Mouse (Mus musculus) forebrain, embryonic 12.5 days (tissue): ENCODE data around the gene Lasp1. TPM values are rescaled to one million over a fixed set of nuclear protein-coding genes. Genes with fewer than 3 reads are reported as not detected.
A peak's percentile ranks its signal among the peaks of the same experiment; 100 is the strongest.

Experiments
- ATAC-seq: fragments of 200-750 bp; cut with Nextera tagmentation; 2 replicates; pipeline ENCODE4 v1.8.0; 2017; ENCODE audit warnings: moderate TSS enrichment; ENCODE audit not compliant: low FRiP score
- H3K27ac ChIP-seq: fragments of 300-500 bp; sonication (generic); 2 replicates; pipeline ENCODE4 v1.5.1; 2016; ENCODE audit warnings: mild to moderate bottlenecking
- H3K27me3 ChIP-seq: fragments of 300-500 bp; sonication (generic); 2 replicates; pipeline ENCODE4 v1.6.1; 2016; ENCODE audit warnings: mild to moderate bottlenecking
- H3K36me3 ChIP-seq: fragments of 300-500 bp; sonication (generic); replicated peaks from 2 replicates; pipeline ENCODE4 v1.6.1; 2016; ENCODE audit warnings: mild to moderate bottlenecking
- H3K4me1 ChIP-seq: fragments of 300-500 bp; sonication (generic); 2 replicates; pipeline ENCODE4 v1.6.1; 2016
- H3K4me2 ChIP-seq: fragments of 300-500 bp; sonication (generic); 2 replicates; pipeline ENCODE4 v1.6.1; 2016; ENCODE audit warnings: mild to moderate bottlenecking, moderate library complexity
- H3K4me3 ChIP-seq: fragments of 300-500 bp; sonication (generic); replicated peaks from 2 replicates; pipeline ENCODE4 v1.5.1; 2016; ENCODE audit warnings: mild to moderate bottlenecking
- H3K9ac ChIP-seq: fragments of 300-500 bp; sonication (generic); 2 replicates; pipeline ENCODE4 v1.6.1; 2016; ENCODE audit warnings: mild to moderate bottlenecking
- H3K9me3 ChIP-seq: fragments of 300-500 bp; sonication (generic); 2 replicates; pipeline ENCODE4 v1.6.1; 2016
- WGBS: fragments of 180-500 bp; shearing (Covaris S2); methylation state at CpG from one replicate; pipeline ENCODE4 v1.1.7; 2016; 5-methylcytosine and 5-hydroxymethylcytosine counted together
- polyA plus RNA-seq: library from polyadenylated mRNA; unstranded; fragments of >200 nt; fragmentation: Nextera tagmentation; extraction: Ambion mirVana; gene quantifications from 2 replicates; pipeline ENCODE4 v1.2.1, GENCODE M21; 2016

Gene Lasp1
- polyA plus RNA-seq, 1 experiment from 2014 or later = 103 TPM

DNA sequence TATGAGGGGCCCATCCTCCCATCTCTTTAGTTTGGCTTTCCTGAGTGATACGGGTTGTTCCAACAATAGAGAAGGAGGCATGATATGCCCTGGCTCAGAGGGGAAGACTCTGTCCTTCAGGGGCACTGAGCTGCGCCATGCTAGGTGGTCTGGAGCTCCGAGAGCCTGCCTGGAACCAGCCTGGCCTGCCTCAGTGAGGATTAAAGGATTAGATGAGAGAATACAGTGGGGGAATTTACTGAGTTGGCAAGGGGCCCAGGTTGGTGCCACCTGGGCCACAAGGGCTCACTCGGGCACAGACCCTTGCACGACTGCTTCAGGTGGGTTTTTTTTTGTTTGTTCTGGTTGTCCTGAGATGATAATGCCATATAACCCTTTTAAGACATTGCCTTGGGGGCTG, 17.4 kb downstream of the Lasp1 start:
- Histone ChIP-seq H3K9ac (no peak overlapping the region), H3K27me3 (no peaks in the 10 kb centered on the region), H3K4me2 (no peak overlapping the region), H3K4me1 (peaks cover 84% of the 10 kb centered on the region), H3K9me3 (no peaks in the 10 kb centered on the region), H3K36me3 (peaks cover 31% of the 10 kb centered on the region), H3K4me3 (no peak overlapping the region), H3K27ac (peak overlapping the region; percentile 27; the same call in 1 of the 2 replicates)
- 49% methylated on average over 5 of the region's 5 CpGs for WGBS
- no peak for ATAC-seq

GRCm38 (mm10) chr11:97816916-97817315, 18.1 kb downstream of the Lasp1 start:
- peak overlapping the region; percentile 51; the same call in 1 of the 2 replicates for H3K27ac ChIP-seq
- ATAC-seq = no peak
- peaks cover 35% of the 10 kb centered on the region for H3K36me3 ChIP-seq
- H3K27me3 ChIP-seq = no peaks in the 10 kb centered on the region
- no peak overlapping the region for H3K4me3 ChIP-seq
- 65% methylated on average over 9 of the region's 9 CpGs for WGBS
- peaks cover 76% of the 10 kb centered on the region for H3K4me1 ChIP-seq
- H3K9ac ChIP-seq = no peak overlapping the region
- no peaks in the 10 kb centered on the region for H3K9me3 ChIP-seq
- H3K4me2 ChIP-seq = no peak overlapping the region

GRCm38 (mm10) chr11:97817379-97817778, 18.6 kb downstream of the Lasp1 start:
- H3K4me3 ChIP-seq = no peak overlapping the region
- H3K4me1 ChIP-seq = peaks cover 72% of the 10 kb centered on the region
- no peak overlapping the region for H3K9ac ChIP-seq
- no peaks in the 10 kb centered on the region for H3K9me3 ChIP-seq
- no peaks in the 10 kb centered on the region for H3K27me3 ChIP-seq
- no peak overlapping the region; the same call in 1 of the 2 replicates for H3K27ac ChIP-seq
- no peak overlapping the region for H3K4me2 ChIP-seq
- H3K36me3 ChIP-seq = peaks cover 35% of the 10 kb centered on the region
- no peak for ATAC-seq
- WGBS = 49% methylated on average over 5 of the region's 5 CpGs

DNA sequence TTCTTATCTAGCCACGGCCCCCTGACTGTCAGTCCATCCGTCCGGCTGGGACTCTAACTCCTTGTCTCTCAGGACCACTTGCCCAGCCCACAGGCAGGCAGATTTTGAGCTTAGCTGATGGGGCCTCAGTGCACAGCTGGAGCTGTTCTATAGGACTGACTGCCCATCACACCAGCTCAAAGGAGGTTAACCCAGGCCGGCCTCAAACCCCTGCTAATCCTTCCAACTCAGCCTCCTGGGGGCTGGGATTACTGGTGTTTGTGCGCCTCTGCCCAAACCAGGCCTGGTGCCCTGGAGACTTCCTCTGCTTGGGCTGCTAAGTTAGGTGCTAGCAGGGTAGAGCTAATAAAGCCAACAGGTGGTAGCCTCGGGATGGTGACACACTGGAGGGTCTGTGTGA, 19.2 kb downstream of the Lasp1 start:
- H3K9ac ChIP-seq = peak overlapping the region; percentile 40
- H3K27ac ChIP-seq = peak overlapping the region; percentile 73
- ATAC-seq = 0 out of 2 replicates have a peak, but pooled peaks have one; percentile 10
- no peaks in the 10 kb centered on the region for H3K27me3 ChIP-seq
- H3K4me1 ChIP-seq = peaks cover 65% of the 10 kb centered on the region
- peak overlapping the region; percentile 11; the same call in 1 of the 2 replicates for H3K4me2 ChIP-seq
- H3K9me3 ChIP-seq = no peaks in the 10 kb centered on the region
- 26% methylated on average over 6 of the region's 6 CpGs for WGBS
- peaks cover 35% of the 10 kb centered on the region for H3K36me3 ChIP-seq
- no peak overlapping the region for H3K4me3 ChIP-seq

DNA sequence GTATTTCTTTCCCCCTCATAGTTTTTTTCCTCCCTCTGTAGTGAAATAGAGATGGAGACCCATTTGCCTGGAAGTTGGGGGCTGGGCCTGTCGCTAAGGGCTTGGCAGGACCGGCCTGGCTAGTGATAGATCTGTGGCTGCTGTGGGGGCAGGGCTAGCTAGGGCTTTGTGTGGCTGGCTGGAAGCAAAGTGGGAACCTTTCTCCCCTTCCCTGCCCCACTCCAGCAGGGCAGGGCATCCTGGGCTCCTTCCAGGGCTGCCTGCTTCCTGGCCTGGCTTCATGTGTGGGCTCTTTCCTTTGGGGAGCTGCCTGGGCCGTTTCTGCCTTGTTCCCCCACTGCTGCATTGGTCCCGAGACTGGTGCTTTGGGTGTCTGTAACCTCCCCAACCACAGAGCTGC, 19.8 kb downstream of the Lasp1 start:
- 6% methylated on average over 4 of the region's 4 CpGs for WGBS
- no peaks in the 10 kb centered on the region for H3K9me3 ChIP-seq
- H3K36me3 ChIP-seq = peaks cover 35% of the 10 kb centered on the region
- peak overlapping the region; percentile 11; the same call in 1 of the 2 replicates for H3K4me2 ChIP-seq
- H3K4me3 ChIP-seq = no peak overlapping the region
- peak overlapping the region; percentile 13; the same call in 1 of the 2 replicates for H3K9ac ChIP-seq
- H3K27ac ChIP-seq = peak overlapping the region; percentile 73
- ATAC-seq = no peak; the same call in 1 of the 2 replicates
- H3K4me1 ChIP-seq = peaks cover 60% of the 10 kb centered on the region
- H3K27me3 ChIP-seq = no peaks in the 10 kb centered on the region

DNA sequence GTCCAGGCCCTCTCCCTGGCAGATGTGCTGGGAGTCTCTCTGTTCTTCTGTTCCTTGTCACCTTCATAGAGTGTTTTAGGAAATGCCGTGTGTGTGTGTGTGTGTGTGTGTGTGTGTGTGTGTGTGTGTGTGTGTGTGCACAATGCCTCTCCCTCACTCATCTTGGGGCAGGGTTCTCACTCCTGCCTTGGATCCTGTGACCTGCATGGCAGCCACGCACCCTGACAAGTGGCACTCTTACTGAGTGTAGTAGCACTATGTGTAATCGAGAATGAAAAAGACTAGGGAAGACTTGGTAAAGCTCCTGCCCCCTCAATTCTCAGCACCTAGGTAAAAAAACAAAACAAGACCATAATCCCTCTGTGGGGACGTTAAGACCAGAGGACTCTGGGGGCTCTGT, 20.3 kb downstream of the Lasp1 start:
- Histone ChIP-seq H3K4me2 (no peak overlapping the region), H3K9ac (peak overlapping the region; percentile 13; the same call in 1 of the 2 replicates), H3K36me3 (peaks cover 30% of the 10 kb centered on the region), H3K9me3 (no peaks in the 10 kb centered on the region), H3K27me3 (no peaks in the 10 kb centered on the region), H3K4me3 (no peak overlapping the region), H3K4me1 (peaks cover 54% of the 10 kb centered on the region), H3K27ac (peak overlapping the region; percentile 73)
- 43% methylated on average over 4 of the region's 4 CpGs for WGBS
- ATAC-seq = no peak

GRCm38 (mm10) chr11:97819923-97820322, 21.1 kb downstream of the Lasp1 start:
- Histone ChIP-seq H3K27me3 (no peaks in the 10 kb centered on the region), H3K9me3 (no peaks in the 10 kb centered on the region), H3K4me1 (peaks cover 47% of the 10 kb centered on the region), H3K4me3 (no peak overlapping the region), H3K4me2 (no peak overlapping the region), H3K27ac (no peak overlapping the region), H3K36me3 (peaks cover 35% of the 10 kb centered on the region), H3K9ac (no peak overlapping the region)
- ATAC-seq = no peak
- 90% methylated on average over 5 of the region's 5 CpGs for WGBS

DNA sequence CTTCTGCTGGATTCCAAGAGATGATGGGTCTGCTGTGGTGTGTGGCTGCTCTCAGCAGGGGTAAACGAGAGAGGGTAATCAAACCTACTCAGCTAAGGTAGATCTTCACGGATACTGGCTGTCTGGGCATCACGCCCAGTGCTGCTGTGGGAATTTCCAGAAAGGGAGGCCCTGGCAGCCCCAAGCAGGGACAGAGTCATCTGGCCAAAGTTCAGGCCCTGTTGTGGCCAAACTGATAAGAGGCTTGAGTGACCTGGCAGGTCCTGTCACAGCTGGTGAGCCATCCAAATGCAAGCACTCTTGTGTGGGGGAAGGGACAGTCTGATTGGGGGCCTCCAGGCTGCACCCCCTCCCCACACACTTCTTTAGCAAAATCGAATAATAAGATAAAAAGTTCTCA, 22.0 kb downstream of the Lasp1 start:
- H3K9ac ChIP-seq = no peak overlapping the region
- H3K4me1 ChIP-seq = peaks cover 38% of the 10 kb centered on the region
- H3K4me2 ChIP-seq = no peak overlapping the region
- no peak for ATAC-seq
- no peaks in the 10 kb centered on the region for H3K27me3 ChIP-seq
- no peak overlapping the region for H3K27ac ChIP-seq
- H3K9me3 ChIP-seq = no peaks in the 10 kb centered on the region
- H3K36me3 ChIP-seq = peaks cover 36% of the 10 kb centered on the region
- H3K4me3 ChIP-seq = no peak overlapping the region
- WGBS = 72% methylated on average over 4 of the region's 4 CpGs

GRCm38 (mm10) chr11:97821401-97822064, 22.7 kb downstream of the Lasp1 start:
- H3K27ac ChIP-seq = no peak overlapping the region
- peaks cover 38% of the 10 kb centered on the region for H3K36me3 ChIP-seq
- H3K9ac ChIP-seq = no peak overlapping the region
- no peak for ATAC-seq
- 93% methylated on average over 8 of the region's 8 CpGs for WGBS
- H3K4me1 ChIP-seq = peaks cover 31% of the 10 kb centered on the region
- no peaks in the 10 kb centered on the region for H3K9me3 ChIP-seq
- H3K27me3 ChIP-seq = no peaks in the 10 kb centered on the region
- no peak overlapping the region for H3K4me3 ChIP-seq
- no peak overlapping the region for H3K4me2 ChIP-seq

- Histone ChIP-seq H3K4me2 (no peak overlapping the region), H3K4me3 (no peak overlapping the region), H3K36me3 (peaks cover 49% of the 10 kb centered on the region), H3K4me1 (peaks cover 17% of the 10 kb centered on the region), H3K27me3 (no peaks in the 10 kb centered on the region), H3K9me3 (no peaks in the 10 kb centered on the region), H3K9ac (no peak overlapping the region), H3K27ac (no peak overlapping the region)
- WGBS = 84% methylated on average over 20 of the region's 20 CpGs
- ATAC-seq = no peak
These were observed 24.2 kb downstream of the Lasp1 start for GRCm38 (mm10) chr11:97822840-97823603.

- H3K9ac ChIP-seq = no peak overlapping the region
- 94% methylated on average over 11 of the region's 11 CpGs for WGBS
- H3K27me3 ChIP-seq = no peaks in the 10 kb centered on the region
- H3K27ac ChIP-seq = no peak overlapping the region
- no peaks in the 10 kb centered on the region for H3K9me3 ChIP-seq
- H3K4me1 ChIP-seq = peaks cover 6% of the 10 kb centered on the region
- no peak overlapping the region for H3K4me3 ChIP-seq
- no peak overlapping the region for H3K4me2 ChIP-seq
- ATAC-seq = no peak
- peaks cover 52% of the 10 kb centered on the region for H3K36me3 ChIP-seq
These were observed 25.4 kb downstream of the Lasp1 start for GRCm38 (mm10) chr11:97824168-97824567.

GRCm38 (mm10) chr11:97824895-97825294, 26.1 kb downstream of the Lasp1 start:
- 77% methylated on average over 6 of the region's 6 CpGs for WGBS
- no peak overlapping the region for H3K4me3 ChIP-seq
- H3K36me3 ChIP-seq = peaks cover 53% of the 10 kb centered on the region
- H3K4me2 ChIP-seq = no peak overlapping the region
- H3K27me3 ChIP-seq = no peaks in the 10 kb centered on the region
- ATAC-seq = no peak
- peaks cover 3% of the 10 kb centered on the region; the same call in 1 of the 2 replicates for H3K4me1 ChIP-seq
- H3K27ac ChIP-seq = no peak overlapping the region
- no peaks in the 10 kb centered on the region for H3K9me3 ChIP-seq
- no peak overlapping the region for H3K9ac ChIP-seq
